Mouse (Mus musculus): Measurements from ENCODE around the gene Hivep2. TPM values are rescaled to one million over a fixed set of nuclear protein-coding genes. Genes with fewer than 3 reads are reported as not detected.

The Hivep2 gene
- polyA plus RNA-seq, 1 experiment from 2014 or later: 21.0 TPM

Other genes with a start within 250 kb of the Hivep2 start
- 95.4 and 124 TPM in 2 replicates for gene Aig1, start 97.1 kb upstream of the Hivep2 start, polyA plus RNA-seq (2014; fragmentation: Nextera tagmentation; extraction: Ambion mirVana)

Measured in neural tube, embryonic 14.5 days (tissue).